Mouse (Mus musculus) E14TG2a.4 (cell line): ENCODE data around the gene Ubald2.
A peak's percentile ranks its signal among the peaks of the same experiment; 100 is the strongest.
"Not testable (repeated sequence)": the region's sequence is repeated elsewhere in the genome, so short reads cannot be mapped to it uniquely, and the experiment has no call there.

Experiments
- H3K27me3 ChIP-seq: 2 replicates; pipeline ENCODE4 v1.6.1; 2014; ENCODE audit warnings: low read length, control low read depth; ENCODE audit not compliant: insufficient read depth
- H3K36me3 ChIP-seq: 2 replicates; pipeline ENCODE4 v1.6.1; 2014; ENCODE audit warnings: low read length, control low read depth; ENCODE audit not compliant: insufficient read depth
- H3K4me1 ChIP-seq: replicated peaks from 2 replicates; pipeline ENCODE4 v1.6.1; 2014; ENCODE audit warnings: low read depth, low read length, control low read depth
- H3K4me3 ChIP-seq: replicated peaks from 2 replicates; pipeline ENCODE4 v1.5.1; 2014; ENCODE audit warnings: mild to moderate bottlenecking, low read length
- H3K9me3 ChIP-seq: 2 replicates; pipeline ENCODE4 v1.6.1; 2014; ENCODE audit warnings: low read length, control low read depth
- CTCF ChIP-seq: conservative IDR thresholded peaks from 2 replicates; pipeline ENCODE4 v1.5.1; 2014; ENCODE audit warnings: low read length
- NANOG ChIP-seq: IDR thresholded peaks from 2 replicates; pipeline ENCODE4 v1.6.1; 2014; ENCODE audit warnings: borderline replicate concordance, low read length, mixed read lengths
- POU5F1 ChIP-seq: IDR thresholded peaks from 2 replicates; pipeline ENCODE4 v1.6.1; 2014; ENCODE audit warnings: low read length, borderline replicate concordance

Gene Ubald2

GRCm38 (mm10) chr11:116397517-116398347, 36.2 kb upstream of the Ubald2 start:
- H3K4me1 ChIP-seq, result peaks cover 21% of the 10 kb centered on the region
- TF ChIP-seq CTCF, result no peak

DNA sequence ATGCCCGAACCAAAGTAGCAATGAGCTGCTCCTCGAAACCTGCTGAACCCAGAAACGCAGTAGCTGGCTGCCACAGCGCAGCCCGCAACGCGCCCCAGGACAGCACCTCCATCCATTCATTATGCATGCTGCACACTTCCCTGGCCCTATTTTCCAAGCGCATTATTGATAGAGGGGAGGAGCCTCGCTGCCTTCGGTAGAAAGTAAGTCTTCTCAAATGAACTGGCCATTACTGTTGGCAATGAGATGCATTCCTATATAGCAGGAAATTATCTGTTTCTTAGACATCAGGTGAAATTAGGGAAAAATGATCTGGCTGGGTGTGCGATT, 35.6 kb upstream of the Ubald2 start:
- H3K9me3 ChIP-seq, result peaks cover 4% of the 10 kb centered on the region; the same call in 1 of the 2 replicates
- peaks cover 24% of the 10 kb centered on the region for H3K4me1 ChIP-seq
- H3K27me3 ChIP-seq, result no peaks in the 10 kb centered on the region
- no peak overlapping the region for H3K4me3 ChIP-seq
- TF ChIP-seq POU5F1, result no peak
- TF ChIP-seq NANOG, result no peak
- no peak for TF ChIP-seq CTCF
- H3K36me3 ChIP-seq, result no peaks in the 10 kb centered on the region; the same call in 1 of the 2 replicates

More at GRCm38 (mm10) chr11:116397517-116398347, 36.2 kb upstream of the Ubald2 start:
- H3K9me3 ChIP-seq, result no peaks in the 10 kb centered on the region
- no peak overlapping the region for H3K4me3 ChIP-seq
- H3K27me3 ChIP-seq, result no peaks in the 10 kb centered on the region
- no peaks in the 10 kb centered on the region; the same call in 1 of the 2 replicates for H3K36me3 ChIP-seq

DNA sequence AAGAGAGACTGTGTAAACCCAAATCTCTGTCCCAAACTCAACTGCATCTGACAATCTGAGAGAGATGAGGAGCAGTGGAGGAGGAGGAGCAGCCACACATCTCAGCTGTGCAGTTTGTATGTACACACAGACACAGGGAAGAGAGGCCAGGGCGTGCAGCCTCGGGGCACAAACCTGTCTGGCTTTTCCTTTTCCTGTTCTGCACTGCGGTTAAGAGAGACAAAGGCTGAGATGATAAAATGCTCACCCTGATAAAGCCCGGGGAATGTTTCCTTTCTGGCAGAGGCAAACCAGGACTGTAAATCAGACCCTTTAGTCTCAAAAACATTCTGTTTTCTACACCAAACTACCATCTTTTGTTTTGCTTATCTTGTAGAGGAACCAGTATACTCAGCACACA, 33.3 kb upstream of the Ubald2 start:
- TF ChIP-seq CTCF (no peak), NANOG (no peak)
- Histone ChIP-seq H3K4me1 (peaks cover 19% of the 10 kb centered on the region), H3K9me3 (peaks cover 5% of the 10 kb centered on the region; the same call in 1 of the 2 replicates), H3K27me3 (no peaks in the 10 kb centered on the region), H3K4me3 (no peak overlapping the region), H3K36me3 (peaks cover 5% of the 10 kb centered on the region; the same call in 1 of the 2 replicates)

GRCm38 (mm10) chr11:116405601-116406000, 28.3 kb upstream of the Ubald2 start:
- Histone ChIP-seq H3K36me3 (peaks cover 11% of the 10 kb centered on the region; the same call in 1 of the 2 replicates), H3K27me3 (no peaks in the 10 kb centered on the region), H3K9me3 (peaks cover 5% of the 10 kb centered on the region; the same call in 1 of the 2 replicates), H3K4me3 (no peak overlapping the region), H3K4me1 (peaks cover 5% of the 10 kb centered on the region; the same call in 1 of the 2 replicates)
- TF ChIP-seq NANOG (no peak), POU5F1 (no peak), CTCF (no peak)

GRCm38 (mm10) chr11:116406231-116406728, 27.6 kb upstream of the Ubald2 start:
- Histone ChIP-seq H3K9me3 (peaks cover 5% of the 10 kb centered on the region; the same call in 1 of the 2 replicates), H3K36me3 (peaks cover 11% of the 10 kb centered on the region; the same call in 1 of the 2 replicates), H3K4me1 (peaks cover 12% of the 10 kb centered on the region), H3K27me3 (no peaks in the 10 kb centered on the region), H3K4me3 (no peak overlapping the region)
- TF ChIP-seq NANOG, result no peak
- no peak for TF ChIP-seq CTCF
- no peak for TF ChIP-seq POU5F1

DNA sequence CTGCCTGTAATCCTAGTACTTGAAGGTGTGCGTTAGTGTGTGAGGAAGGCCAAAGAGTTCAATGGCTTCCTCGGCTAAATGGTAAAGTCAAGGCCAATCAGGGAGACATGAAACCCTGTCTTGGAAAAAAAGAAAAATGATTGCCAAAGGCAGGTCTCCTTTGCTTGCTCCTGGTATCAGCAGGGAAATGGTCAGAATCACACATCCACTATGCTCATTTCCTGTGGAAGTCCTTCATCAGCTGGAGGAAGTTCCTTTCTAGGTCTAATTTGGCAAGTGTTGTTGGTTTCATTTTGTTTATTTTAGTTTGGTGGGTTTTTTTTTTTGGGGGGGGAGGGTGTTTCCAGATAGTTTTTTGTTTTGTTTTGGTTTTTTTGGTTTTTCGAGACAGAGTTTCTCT, 24.9 kb upstream of the Ubald2 start:
- no peak overlapping the region for H3K4me3 ChIP-seq
- peaks cover 22% of the 10 kb centered on the region for H3K4me1 ChIP-seq
- TF ChIP-seq NANOG (no peak), POU5F1 (no peak), CTCF (no peak)
- peaks cover 7% of the 10 kb centered on the region; the same call in 1 of the 2 replicates for H3K36me3 ChIP-seq
- H3K9me3 ChIP-seq, result no peaks in the 10 kb centered on the region
- H3K27me3 ChIP-seq, result peaks cover 12% of the 10 kb centered on the region

DNA sequence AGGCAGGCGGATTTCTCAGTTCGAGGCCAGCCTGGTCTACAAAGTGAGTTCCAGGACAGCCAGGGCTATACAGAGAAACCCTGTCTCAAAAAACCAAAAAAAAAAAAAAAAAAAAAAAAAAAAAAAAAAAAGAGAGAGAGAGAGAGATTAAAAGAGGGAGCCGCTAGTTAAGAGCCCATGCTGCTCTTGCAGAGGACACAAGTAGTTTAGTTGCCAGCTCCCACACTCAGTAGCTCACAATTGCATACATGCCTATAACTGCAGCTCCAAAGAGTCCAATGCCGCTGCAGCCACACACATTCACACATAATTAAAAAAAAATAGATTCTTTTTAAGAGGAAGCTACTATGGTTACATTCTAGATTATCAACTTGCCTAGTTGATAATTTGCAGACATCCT, 23.5 kb upstream of the Ubald2 start:
- not testable (repeated sequence) for H3K9me3 ChIP-seq, H3K4me3 ChIP-seq, H3K36me3 ChIP-seq
- Histone ChIP-seq H3K27me3 (peaks cover 21% of the 10 kb centered on the region), H3K4me1 (peaks cover 22% of the 10 kb centered on the region)

GRCm38 (mm10) chr11:116411582-116411981, 22.3 kb upstream of the Ubald2 start:
- Histone ChIP-seq H3K27me3 (peaks cover 21% of the 10 kb centered on the region), H3K9me3 (no peaks in the 10 kb centered on the region), H3K36me3 (0 out of 2 replicates have a peak, but pooled peaks cover under 1% of the 10 kb centered on the region), H3K4me3 (peak overlapping the region; percentile 83), H3K4me1 (peaks cover 22% of the 10 kb centered on the region)
- no peak for TF ChIP-seq CTCF
- no peak for TF ChIP-seq POU5F1
- no peak for TF ChIP-seq NANOG

GRCm38 (mm10) chr11:116412028-116412827, 21.7 kb upstream of the Ubald2 start:
- Histone ChIP-seq H3K36me3 (no peaks in the 10 kb centered on the region), H3K27me3 (peaks cover 21% of the 10 kb centered on the region), H3K4me1 (peaks cover 22% of the 10 kb centered on the region), H3K9me3 (no peaks in the 10 kb centered on the region), H3K4me3 (peak overlapping the region; percentile 83)
- no peak for TF ChIP-seq CTCF
